Mouse (Mus musculus): ENCODE measurements around the gene Ncoa3. TPM values are rescaled to one million over a fixed set of nuclear protein-coding genes. Genes with fewer than 3 reads are reported as not detected.
A peak's percentile ranks its signal among the peaks of the same experiment; 100 is the strongest.

Gene Ncoa3
- polyA plus RNA-seq, 1 experiment from 2014 or later: 3.9 TPM

DNA sequence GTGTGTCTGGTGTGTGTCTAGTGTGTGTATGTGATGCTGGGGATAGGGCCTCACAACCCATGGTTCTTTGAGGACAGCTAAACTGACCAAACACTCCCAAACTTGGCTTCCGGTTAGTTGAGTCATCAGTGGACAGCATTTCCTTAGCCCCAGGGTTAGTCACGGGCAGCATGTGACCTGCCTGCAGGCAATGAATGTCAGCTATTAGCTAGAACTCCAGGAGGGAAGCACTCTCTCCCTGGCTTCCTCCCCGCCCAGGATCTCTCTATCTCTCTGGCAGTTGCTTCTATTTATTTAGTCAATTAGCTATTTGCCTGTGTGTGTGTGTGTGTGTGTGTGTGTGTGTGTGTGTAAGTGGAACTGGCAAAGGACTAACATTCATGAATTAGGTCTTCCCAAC, 23.6 kb upstream of the Ncoa3 start:
- ATAC-seq (peak; percentile 91), DNase-seq (peak; percentile 60)
- Histone ChIP-seq H3K4me1 (ENCODE audit: insufficient read depth) (peaks cover 29% of the 10 kb centered on the region), H3K36me3 (replicated peaks; ENCODE audit: insufficient read depth, low read length) (no peaks in the 10 kb centered on the region), H3K27ac (ENCODE audit: low read depth) (peak overlapping the region; percentile 41), H3K4me3 (ENCODE audit: low read depth, low read length) (no peak overlapping the region), H3K9ac (replicated peaks) (no peak overlapping the region), H3K4me2 (ENCODE audit: low read depth, low read length) (peak overlapping the region; percentile 39), H3K9me3 (ENCODE audit: low read length) (no peaks in the 10 kb centered on the region), H3K27me3 (ENCODE audit: insufficient read depth, low read length) (no peaks in the 10 kb centered on the region)
- WGBS (ENCODE audit: insufficient replicate concordance): 24% methylated on average over 3 of the region's 3 CpGs
- TF ChIP-seq CTCF (IDR thresholded peaks at IDR 0.05; ENCODE audit: low read depth) (no peak), EP300 (IDR thresholded peaks at IDR 0.05; ENCODE audit: low read depth) (peak; percentile 57; the same call in 1 of the 2 replicates)

DNA sequence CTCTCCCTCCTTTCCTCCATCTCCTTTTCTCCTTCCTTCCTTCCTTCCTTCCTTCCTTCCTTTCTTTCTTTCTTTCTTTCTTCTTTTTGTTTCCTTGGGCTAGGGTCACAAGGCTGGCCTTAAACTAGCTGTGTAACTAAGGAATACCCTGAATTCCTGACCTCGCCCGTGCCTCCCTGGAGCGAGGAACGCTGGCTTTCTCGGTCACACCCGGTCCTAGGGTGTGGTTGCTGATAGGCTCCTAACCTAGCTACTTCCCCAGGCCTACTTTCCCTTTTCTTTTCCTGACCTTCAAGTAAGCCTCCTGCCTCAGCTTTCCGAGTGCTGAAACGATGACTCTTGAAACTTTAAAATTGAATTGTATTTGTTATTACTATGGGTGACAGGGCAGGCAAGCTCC, 23.0 kb upstream of the Ncoa3 start:
- Histone ChIP-seq H3K4me3 (ENCODE audit: low read depth, low read length) (no peak overlapping the region), H3K4me2 (ENCODE audit: low read depth, low read length) (peak overlapping the region; percentile 39), H3K27ac (ENCODE audit: low read depth) (peak overlapping the region; percentile 41), H3K4me1 (ENCODE audit: insufficient read depth) (peaks cover 29% of the 10 kb centered on the region), H3K9me3 (ENCODE audit: low read length) (no peaks in the 10 kb centered on the region), H3K27me3 (ENCODE audit: insufficient read depth, low read length) (no peaks in the 10 kb centered on the region), H3K36me3 (replicated peaks; ENCODE audit: insufficient read depth, low read length) (no peaks in the 10 kb centered on the region), H3K9ac (replicated peaks) (no peak overlapping the region)
- TF ChIP-seq CTCF (IDR thresholded peaks at IDR 0.05; ENCODE audit: low read depth) (no peak), EP300 (IDR thresholded peaks at IDR 0.05; ENCODE audit: low read depth) (no peak)
- WGBS (ENCODE audit: insufficient replicate concordance): 27% methylated on average over 8 of the region's 8 CpGs
- no peak for DNase-seq
- ATAC-seq: no peak

DNA sequence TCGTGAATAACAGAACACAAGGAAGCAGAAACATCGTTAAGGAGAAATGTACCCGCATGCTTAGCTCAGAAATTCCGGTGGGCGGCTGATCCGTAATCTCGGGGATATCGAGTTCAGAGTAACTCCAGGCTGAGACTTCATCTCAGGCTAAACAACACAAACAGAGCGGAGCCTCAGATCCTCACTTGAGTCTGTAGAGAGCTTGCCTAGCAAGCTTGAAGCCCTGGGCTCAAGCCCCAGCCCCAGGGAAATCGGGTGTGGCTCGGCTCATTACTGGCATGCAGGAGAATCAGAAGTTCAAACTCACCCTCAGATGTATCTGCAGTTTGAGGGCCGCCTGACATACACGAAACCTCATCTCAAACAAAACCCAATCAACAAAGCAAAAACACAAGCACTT, 22.5 kb upstream of the Ncoa3 start:
- no peak for ATAC-seq

DNA sequence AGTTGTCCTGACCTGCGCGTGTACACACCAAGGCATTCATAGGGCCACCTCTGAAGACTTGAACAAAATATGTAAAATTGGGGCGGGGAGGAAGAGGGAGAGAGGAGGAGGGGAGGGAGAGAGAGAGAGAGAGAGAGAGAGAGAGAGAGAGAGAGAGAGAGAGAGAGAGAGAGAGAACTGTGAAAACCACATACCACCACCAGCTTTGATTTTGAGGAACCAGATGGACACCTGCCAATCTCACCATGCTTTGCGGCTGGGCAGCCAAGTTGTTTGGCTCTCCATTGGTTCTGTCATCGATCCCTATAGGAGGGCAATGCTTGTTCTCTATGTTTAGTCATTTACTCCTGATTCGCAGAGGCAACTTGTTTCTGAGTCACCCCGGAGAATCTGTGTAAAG, 21.7 kb upstream of the Ncoa3 start:
- Histone ChIP-seq H3K27ac (ENCODE audit: low read depth) (no peak overlapping the region), H3K4me1 (ENCODE audit: insufficient read depth) (peaks cover 29% of the 10 kb centered on the region), H3K4me3 (ENCODE audit: low read depth, low read length) (no peak overlapping the region), H3K9me3 (ENCODE audit: low read length) (no peaks in the 10 kb centered on the region), H3K4me2 (ENCODE audit: low read depth, low read length) (no peak overlapping the region), H3K36me3 (replicated peaks; ENCODE audit: insufficient read depth, low read length) (no peaks in the 10 kb centered on the region), H3K9ac (replicated peaks) (no peak overlapping the region), H3K27me3 (ENCODE audit: insufficient read depth, low read length) (no peaks in the 10 kb centered on the region)
- no peak for DNase-seq
- TF ChIP-seq CTCF (IDR thresholded peaks at IDR 0.05; ENCODE audit: low read depth): no peak
- no peak for TF ChIP-seq EP300 (IDR thresholded peaks at IDR 0.05; ENCODE audit: low read depth)
- ATAC-seq: no peak
- 73% methylated on average over 7 of the region's 7 CpGs for WGBS (ENCODE audit: insufficient replicate concordance)

More for the DNA sequence above, 22.5 kb upstream of the Ncoa3 start:
- Histone ChIP-seq H3K27me3 (ENCODE audit: insufficient read depth, low read length) (no peaks in the 10 kb centered on the region), H3K36me3 (replicated peaks; ENCODE audit: insufficient read depth, low read length) (no peaks in the 10 kb centered on the region), H3K9ac (replicated peaks) (no peak overlapping the region), H3K4me3 (ENCODE audit: low read depth, low read length) (no peak overlapping the region), H3K4me1 (ENCODE audit: insufficient read depth) (peaks cover 29% of the 10 kb centered on the region), H3K27ac (ENCODE audit: low read depth) (no peak overlapping the region), H3K9me3 (ENCODE audit: low read length) (no peaks in the 10 kb centered on the region), H3K4me2 (ENCODE audit: low read depth, low read length) (no peak overlapping the region)
- WGBS (ENCODE audit: insufficient replicate concordance): 81% methylated on average over 13 of the region's 13 CpGs
- DNase-seq: no peak
- TF ChIP-seq CTCF (IDR thresholded peaks at IDR 0.05; ENCODE audit: low read depth) (no peak), EP300 (IDR thresholded peaks at IDR 0.05; ENCODE audit: low read depth) (no peak)

DNA sequence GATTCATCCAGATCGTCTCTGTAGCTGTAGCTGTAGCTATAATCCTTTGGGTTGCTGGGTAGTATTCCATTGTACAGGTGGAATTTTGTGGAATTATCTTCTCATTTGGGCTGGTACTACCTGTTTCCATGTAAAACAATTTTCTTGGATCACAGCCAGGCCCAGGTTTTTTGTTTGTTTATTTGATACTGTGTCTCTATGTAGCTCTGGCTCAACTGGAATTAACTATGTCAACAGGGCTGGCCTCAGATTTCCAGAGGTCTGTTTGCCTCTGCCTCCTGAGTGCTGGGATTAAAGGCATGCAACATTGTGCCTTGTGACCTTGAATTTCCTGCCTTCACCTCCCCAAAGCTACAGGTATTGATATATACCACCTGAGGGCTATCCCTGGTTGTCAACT, 18.1 kb upstream of the Ncoa3 start:
- Histone ChIP-seq H3K4me1 (ENCODE audit: insufficient read depth) (peaks cover 13% of the 10 kb centered on the region), H3K36me3 (replicated peaks; ENCODE audit: insufficient read depth, low read length) (no peaks in the 10 kb centered on the region), H3K9ac (replicated peaks) (no peak overlapping the region), H3K27me3 (ENCODE audit: insufficient read depth, low read length) (no peaks in the 10 kb centered on the region), H3K9me3 (ENCODE audit: low read length) (no peaks in the 10 kb centered on the region), H3K4me3 (ENCODE audit: low read depth, low read length) (no peak overlapping the region), H3K4me2 (ENCODE audit: low read depth, low read length) (no peak overlapping the region), H3K27ac (ENCODE audit: low read depth) (no peak overlapping the region)
- TF ChIP-seq CTCF (IDR thresholded peaks at IDR 0.05; ENCODE audit: low read depth) (no peak), EP300 (IDR thresholded peaks at IDR 0.05; ENCODE audit: low read depth) (no peak)
- DNase-seq: no peak
- WGBS (ENCODE audit: insufficient replicate concordance): 71% methylated on average over 1 of the region's 1 CpGs
- ATAC-seq: no peak

DNA sequence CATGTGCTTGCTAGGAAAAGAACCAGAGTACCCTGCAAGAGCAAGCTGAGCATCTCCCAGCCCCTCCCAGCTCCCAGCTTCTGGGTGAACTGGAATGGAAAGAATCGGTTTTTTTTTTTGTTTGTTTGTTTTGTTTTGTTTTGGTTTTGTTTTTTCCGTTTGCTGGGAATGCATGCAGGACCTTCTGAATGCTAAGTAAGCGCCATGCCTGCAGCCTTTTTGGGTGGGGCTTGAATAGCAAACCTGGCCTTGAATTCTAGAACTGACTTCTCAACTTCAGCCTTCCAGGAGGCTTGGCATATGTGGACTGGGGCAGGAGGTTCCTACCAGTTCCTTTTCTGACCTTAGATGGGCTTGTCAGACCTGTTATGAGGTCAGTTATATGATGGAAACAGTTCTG, 16.2 kb upstream of the Ncoa3 start:
- peaks cover 11% of the 10 kb centered on the region for H3K4me1 ChIP-seq (ENCODE audit: insufficient read depth)
- TF ChIP-seq CTCF (IDR thresholded peaks at IDR 0.05; ENCODE audit: low read depth) (no peak), EP300 (IDR thresholded peaks at IDR 0.05; ENCODE audit: low read depth) (no peak)
- H3K4me2 ChIP-seq (ENCODE audit: low read depth, low read length): no peak overlapping the region
- 71% methylated on average over 3 of the region's 3 CpGs for WGBS (ENCODE audit: insufficient replicate concordance)
- no peaks in the 10 kb centered on the region for H3K36me3 ChIP-seq (replicated peaks; ENCODE audit: insufficient read depth, low read length)
- H3K4me3 ChIP-seq (ENCODE audit: low read depth, low read length): no peak overlapping the region
- 0 out of 2 replicates have a peak overlapping the region, but pooled peaks have one; percentile 24 for H3K27ac ChIP-seq (ENCODE audit: low read depth)
- H3K27me3 ChIP-seq (ENCODE audit: insufficient read depth, low read length): no peaks in the 10 kb centered on the region
- no peak overlapping the region for H3K9ac ChIP-seq (replicated peaks)
- ATAC-seq (no peak), DNase-seq (no peak)
- H3K9me3 ChIP-seq (ENCODE audit: low read length): no peaks in the 10 kb centered on the region

DNA sequence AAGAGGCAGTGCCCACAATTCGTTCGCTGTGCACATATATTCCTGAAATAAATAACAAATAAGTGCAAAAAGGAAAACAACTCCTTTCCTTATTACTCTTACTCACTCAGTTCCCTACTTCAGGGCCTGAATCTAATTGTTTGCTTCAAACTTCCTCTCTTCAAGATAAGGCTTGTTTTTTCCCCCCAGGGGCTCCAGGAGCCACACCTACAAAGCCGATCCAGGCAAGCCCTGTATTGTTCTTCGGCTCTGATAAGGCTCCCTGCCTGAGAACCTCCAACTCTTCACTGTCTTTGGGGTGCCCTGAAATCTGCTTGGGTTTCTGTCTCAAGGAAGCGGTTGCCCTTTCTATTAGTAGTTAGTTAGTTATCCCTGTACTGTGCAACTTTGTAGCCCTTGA, 15.6 kb upstream of the Ncoa3 start:
- H3K9me3 ChIP-seq (ENCODE audit: low read length): no peaks in the 10 kb centered on the region
- no peak overlapping the region for H3K9ac ChIP-seq (replicated peaks)
- H3K27me3 ChIP-seq (ENCODE audit: insufficient read depth, low read length): no peaks in the 10 kb centered on the region
- 58% methylated on average over 5 of the region's 5 CpGs for WGBS (ENCODE audit: insufficient replicate concordance)
- peaks cover 12% of the 10 kb centered on the region for H3K4me1 ChIP-seq (ENCODE audit: insufficient read depth)
- no peaks in the 10 kb centered on the region for H3K36me3 ChIP-seq (replicated peaks; ENCODE audit: insufficient read depth, low read length)
- no peak overlapping the region for H3K4me2 ChIP-seq (ENCODE audit: low read depth, low read length)
- H3K4me3 ChIP-seq (ENCODE audit: low read depth, low read length): no peak overlapping the region
- H3K27ac ChIP-seq (ENCODE audit: low read depth): 0 out of 2 replicates have a peak overlapping the region, but pooled peaks have one; percentile 24
- TF ChIP-seq CTCF (IDR thresholded peaks at IDR 0.05; ENCODE audit: low read depth) (no peak), EP300 (IDR thresholded peaks at IDR 0.05; ENCODE audit: low read depth) (no peak)
- DNase-seq (no peak), ATAC-seq (no peak)

All from liver, postnatal 0 days (tissue).